Mouse (Mus musculus) MEL (cell line): Measurements from ENCODE around the gene Ccdc142. TPM values are rescaled to one million over a fixed set of nuclear protein-coding genes. Genes with fewer than 3 reads are reported as not detected.

Experiments used
- DNase-seq: peaks from one replicate; pipeline ENCODE4 v3.0.0; 2011; ENCODE audit warnings: low read depth, low spot score
- H3K27ac ChIP-seq: 2 replicates; pipeline ENCODE4 v1.5.1; 2012; ENCODE audit warnings: low read depth, mild to moderate bottlenecking, control low read depth, low read length, moderate library complexity; ENCODE audit not compliant: control insufficient read depth
- H3K27me3 ChIP-seq, 2 experiments: fragments of 150-350 bp in 1 of 2; sonication (generic) in 1 of 2; 2 replicates each; pipeline ENCODE4 v1.6.1; 2012; ENCODE audit warnings: low read length in 2 of 2, mild to moderate bottlenecking in 2 of 2, improper control_type of control experiment in 1 of 2, moderate library complexity in 1 of 2; ENCODE audit not compliant: insufficient read depth in 2 of 2, control insufficient read depth in 1 of 2
- H3K36me3 ChIP-seq, 2 experiments: 2 replicates each; pipeline ENCODE4 v1.6.1; 2012 to 2014; ENCODE audit warnings: low read length in 2 of 2, improper control_type of control experiment in 1 of 2, inconsistent platforms in 1 of 2, mild to moderate bottlenecking in 1 of 2; ENCODE audit not compliant: insufficient read depth in 2 of 2, control insufficient read depth in 1 of 2
- H3K4me1 ChIP-seq, 2 experiments: fragments of 150-350 bp in 1 of 2; sonication (generic) in 1 of 2; 2 replicates each; pipeline ENCODE4 v1.6.1; 2012; ENCODE audit warnings: low read length in 2 of 2, improper control_type of control experiment in 1 of 2, mild to moderate bottlenecking in 1 of 2; ENCODE audit not compliant: insufficient read depth in 2 of 2, control insufficient read depth in 1 of 2
- H3K4me3 ChIP-seq, 2 experiments: fragments of 150-350 bp in 1 of 2; sonication (generic) in 1 of 2; 2 replicates each; pipeline ENCODE4 v1.5.1; 2012; ENCODE audit warnings: low read depth in 2 of 2, low read length in 2 of 2, mild to moderate bottlenecking in 2 of 2, moderate library complexity in 2 of 2, control low read depth in 1 of 2, improper control_type of control experiment in 1 of 2; ENCODE audit not compliant: control insufficient read depth in 1 of 2, insufficient read depth in 1 of 2
- H3K79me2 ChIP-seq: 2 replicates; pipeline ENCODE4 v1.6.1; 2012; ENCODE audit warnings: mild to moderate bottlenecking, low read length, moderate library complexity; ENCODE audit not compliant: control insufficient read depth, poor library complexity, insufficient read depth
- H3K9ac ChIP-seq: 2 replicates; pipeline ENCODE4 v1.6.1; 2012; ENCODE audit warnings: low read depth, mild to moderate bottlenecking, control low read depth, low read length, moderate library complexity; ENCODE audit not compliant: control insufficient read depth, poor library complexity, severe bottlenecking
- H3K9me3 ChIP-seq: fragments of 150-350 bp; sonication (generic); replicated peaks from 2 replicates; pipeline ENCODE4 v1.6.1; 2012; ENCODE audit warnings: mild to moderate bottlenecking, low read length, improper control_type of control experiment, moderate library complexity; ENCODE audit not compliant: insufficient read depth
- BHLHE40 ChIP-seq: IDR thresholded peaks from 2 replicates; pipeline ENCODE4 v1.6.1; 2012; ENCODE audit warnings: low read depth, mild to moderate bottlenecking, inconsistent platforms, low read length, improper control_type of control experiment, borderline replicate concordance
- CHD2 ChIP-seq: IDR thresholded peaks from 2 replicates; pipeline ENCODE4 v1.6.1; 2011; ENCODE audit warnings: low read length, improper control_type of control experiment
- CTCF ChIP-seq, 3 experiments: IDR thresholded peaks in 2 of 3; conservative IDR thresholded peaks in 1 of 3; 2 replicates each; pipeline ENCODE4 v1.5.1; 2011 to 2012; ENCODE audit warnings: low read length in 3 of 3, low read depth in 2 of 3, mild to moderate bottlenecking in 2 of 3, improper control_type of control experiment in 1 of 3, inconsistent platforms in 1 of 3, mixed read lengths in 1 of 3, moderate library complexity in 1 of 3; ENCODE audit not compliant: control insufficient read depth in 1 of 3, insufficient read depth in 1 of 3, poor library complexity in 1 of 3, severe bottlenecking in 1 of 3
- E2F4 ChIP-seq: IDR thresholded peaks from 2 replicates; pipeline ENCODE4 v1.6.1; 2011; ENCODE audit warnings: low read depth, low read length, improper control_type of control experiment, borderline replicate concordance
- ELF1 ChIP-seq: IDR thresholded peaks from 2 replicates; pipeline ENCODE4 v1.6.1; 2014; ENCODE audit warnings: low read depth, mild to moderate bottlenecking, inconsistent platforms, low read length, improper control_type of control experiment, moderate library complexity
- EP300 ChIP-seq, 2 experiments: IDR thresholded peaks; 2 replicates each; pipeline ENCODE4 v1.6.1; 2011; ENCODE audit warnings: improper control_type of control experiment in 2 of 2, low read length in 2 of 2, low read depth in 1 of 2, mild to moderate bottlenecking in 1 of 2
- GABPA ChIP-seq: IDR thresholded peaks from 2 replicates; pipeline ENCODE4 v1.6.1; 2012; ENCODE audit warnings: low read depth, mild to moderate bottlenecking, inconsistent platforms, low read length, improper control_type of control experiment, moderate library complexity
- GATA1 ChIP-seq: IDR thresholded peaks from 2 replicates; pipeline ENCODE4 v1.6.1; 2011; ENCODE audit warnings: low read depth, low read length, improper control_type of control experiment
- HCFC1 ChIP-seq: IDR thresholded peaks from 2 replicates; pipeline ENCODE4 v1.6.1; 2012; ENCODE audit warnings: low read depth, mild to moderate bottlenecking, inconsistent platforms, low read length, improper control_type of control experiment, moderate library complexity
- KAT2A ChIP-seq: conservative IDR thresholded peaks from 2 replicates; pipeline ENCODE4 v1.6.1; 2012; ENCODE audit warnings: low read depth, low read length, improper control_type of control experiment, inconsistent platforms
- MAFK ChIP-seq: IDR thresholded peaks from 2 replicates; pipeline ENCODE4 v1.6.1; 2011; ENCODE audit warnings: low read depth, mild to moderate bottlenecking, low read length, improper control_type of control experiment, borderline replicate concordance
- MAX ChIP-seq: IDR thresholded peaks from 2 replicates; pipeline ENCODE4 v1.6.1; 2011; ENCODE audit warnings: low read length, improper control_type of control experiment
- MAZ ChIP-seq: IDR thresholded peaks from 2 replicates; pipeline ENCODE4 v1.6.1; 2012; ENCODE audit warnings: low read depth, mild to moderate bottlenecking, inconsistent platforms, low read length, improper control_type of control experiment
- MEF2A ChIP-seq: IDR thresholded peaks from 2 replicates; pipeline ENCODE4 v1.6.1; 2014; ENCODE audit warnings: low read depth, mild to moderate bottlenecking, inconsistent platforms, low read length, improper control_type of control experiment; ENCODE audit not compliant: poor library complexity, insufficient replicate concordance, severe bottlenecking; ENCODE audit errors: extremely low read depth
- MYB ChIP-seq: IDR thresholded peaks from 2 replicates; pipeline ENCODE4 v1.6.1; 2011; ENCODE audit warnings: mild to moderate bottlenecking, low read depth, low read length, improper control_type of control experiment
- NRF1 ChIP-seq: IDR thresholded peaks from 2 replicates; pipeline ENCODE4 v1.6.1; 2014; ENCODE audit warnings: low read depth, mild to moderate bottlenecking, inconsistent platforms, low read length, improper control_type of control experiment, moderate library complexity; ENCODE audit not compliant: poor library complexity, insufficient read depth, severe bottlenecking
- POLR2A ChIP-seq, 2 experiments: IDR thresholded peaks; 2 replicates each; pipeline ENCODE4 v1.6.1; 2011 to 2012; ENCODE audit warnings: low read length in 2 of 2, mild to moderate bottlenecking in 2 of 2, control low read depth in 1 of 2, improper control_type of control experiment in 1 of 2, low read depth in 1 of 2, moderate library complexity in 1 of 2; ENCODE audit not compliant: control insufficient read depth in 1 of 2, insufficient read depth in 1 of 2, poor library complexity in 1 of 2
- POLR2AphosphoS2 ChIP-seq: IDR thresholded peaks from 2 replicates; pipeline ENCODE4 v1.6.1; 2011; ENCODE audit warnings: low read length, improper control_type of control experiment
- POLR2AphosphoS5 ChIP-seq: IDR thresholded peaks from 2 replicates; pipeline ENCODE4 v1.6.1; 2012; ENCODE audit warnings: low read depth, borderline replicate concordance, mild to moderate bottlenecking, inconsistent platforms, low read length, moderate library complexity, mixed read lengths
- RAD21 ChIP-seq: IDR thresholded peaks from 2 replicates; pipeline ENCODE4 v1.6.1; 2011; ENCODE audit warnings: mild to moderate bottlenecking, low read depth, low read length, improper control_type of control experiment
- SIN3A ChIP-seq: IDR thresholded peaks from 2 replicates; pipeline ENCODE4 v1.6.1; 2012; ENCODE audit warnings: low read length, improper control_type of control experiment, inconsistent platforms
- TCF12 ChIP-seq: IDR thresholded peaks from 2 replicates; pipeline ENCODE4 v1.6.1; 2014; ENCODE audit warnings: low read depth, mild to moderate bottlenecking, inconsistent platforms, low read length, improper control_type of control experiment, moderate library complexity
- UBTF ChIP-seq: IDR thresholded peaks from 2 replicates; pipeline ENCODE4 v1.6.1; 2012; ENCODE audit warnings: low read depth, mild to moderate bottlenecking, inconsistent platforms, low read length, improper control_type of control experiment, moderate library complexity, borderline replicate concordance; ENCODE audit not compliant: insufficient read depth
- ZC3H11A ChIP-seq: IDR thresholded peaks from 2 replicates; pipeline ENCODE4 v1.6.1; 2012; ENCODE audit warnings: low read depth, mild to moderate bottlenecking, inconsistent platforms, low read length, improper control_type of control experiment
- polyA plus RNA-seq, 2 experiments: library from polyadenylated mRNA; stranded (reverse) in 1 of 2; unstranded in 1 of 2; fragments of >175 nt in 1 of 2; fragments of >200 nt in 1 of 2; gene quantifications; 2 replicates each; pipeline versions ENCODE4 v1.2.1 to v1.2.4; 2012; ENCODE audit warnings: low replicate concordance in 2 of 2, low read depth in 1 of 2; ENCODE audit not compliant: insufficient read length in 2 of 2, insufficient read depth in 1 of 2, missing spikeins in 1 of 2
- total RNA-seq: library from RNA; depleted of rRNA; stranded (reverse); fragments of 300-350 nt; gene quantifications from 2 replicates; pipeline ENCODE4 v1.2.3, GENCODE M21; 2012

Gene Ccdc142
- total and polyA plus RNA-seq, 3 experiments: 2.2 to 5.1 TPM; not detected in 1

DNA sequence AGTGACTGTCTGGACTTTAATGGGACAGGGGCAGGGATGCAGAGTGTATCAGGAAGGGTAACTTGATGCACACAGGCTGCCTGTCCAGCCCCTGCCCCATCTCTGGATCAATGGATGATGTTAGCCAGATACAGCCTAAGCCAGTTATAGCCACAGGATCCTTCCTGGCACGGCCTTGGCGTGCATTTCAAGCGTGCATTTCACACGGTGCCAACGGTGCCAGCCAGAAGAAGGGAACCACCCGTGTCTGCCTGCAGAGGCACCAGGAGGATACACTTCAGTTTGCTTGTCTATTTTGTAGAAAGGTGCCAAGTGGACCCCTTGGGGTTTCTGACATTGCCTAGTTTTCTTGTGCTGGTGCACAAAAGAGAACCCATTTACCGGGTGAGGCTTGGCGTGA is 38.6 kb downstream of the Ccdc142 start:
- no peaks in the 10 kb centered on the region for H3K27me3 ChIP-seq

GRCm38 (mm10) chr6:83141636-83142035 is 40.2 kb downstream of the Ccdc142 start:
- TF ChIP-seq SIN3A (no peak), ZC3H11A (no peak), RAD21 (no peak), CHD2 (no peak), E2F4 (no peak), KAT2A (no peak), NRF1 (no peak), POLR2AphosphoS2 (no peak), HCFC1 (no peak), BHLHE40 (no peak), TCF12 (no peak), ELF1 (no peak), MAFK (no peak), UBTF (no peak), GATA1 (no peak), MYB (no peak), POLR2AphosphoS5 (no peak), POLR2A (IDR thresholded peaks at IDR 0.05; ENCODE audit: control insufficient read depth in 1 of 2, insufficient read depth in 1 of 2, low read depth in 1 of 2, low read length in 2 of 2, poor library complexity in 1 of 2) (no peak)
- no peaks in the 10 kb centered on the region for H3K9me3 ChIP-seq

More for the DNA sequence above, 38.6 kb downstream of the Ccdc142 start:
- H3K36me3 ChIP-seq: no peaks in the 10 kb centered on the region
- H3K9ac ChIP-seq: no peak overlapping the region
- no peaks in the 10 kb centered on the region for H3K9me3 ChIP-seq
- no peak overlapping the region for H3K27ac ChIP-seq
- peaks cover 0 to 10% of the 10 kb centered on the region in 2 experiments; a peak in 3 of 4 replicates for H3K4me1 ChIP-seq
- H3K4me3 ChIP-seq: no peak overlapping the region
- no peak for DNase-seq
- peaks cover 6% of the 10 kb centered on the region; the same call in 1 of the 2 replicates for H3K79me2 ChIP-seq
- TF ChIP-seq MAZ: no peak
- no peak for TF ChIP-seq RAD21
- no peak for TF ChIP-seq MEF2A
- no peak for TF ChIP-seq ELF1
- TF ChIP-seq HCFC1: no peak
- no peak for TF ChIP-seq GABPA
- TF ChIP-seq UBTF: no peak
- no peak for TF ChIP-seq EP300 (IDR thresholded peaks at IDR 0.05; ENCODE audit: low read depth in 1 of 2, low read length in 2 of 2)
- no peak for TF ChIP-seq MYB
- no peak for TF ChIP-seq CTCF (IDR thresholded peaks at IDR 0.05 in 2 of 3, conservative IDR thresholded peaks at IDR 0.05 in 1 of 3; ENCODE audit: control insufficient read depth in 1 of 3, insufficient read depth in 1 of 3, low read depth in 2 of 3, low read length in 3 of 3, poor library complexity in 1 of 3, severe bottlenecking in 1 of 3)
- no peak for TF ChIP-seq MAX

More at GRCm38 (mm10) chr6:83141636-83142035, 40.2 kb downstream of the Ccdc142 start:
- Histone ChIP-seq H3K4me1 (peaks cover 0 to 4% of the 10 kb centered on the region in 2 experiments; a peak in 3 of 4 replicates), H3K79me2 (peaks cover 6% of the 10 kb centered on the region; the same call in 1 of the 2 replicates), H3K27me3 (no peaks in the 10 kb centered on the region), H3K4me3 (no peak overlapping the region), H3K27ac (no peak overlapping the region), H3K36me3 (no peaks in the 10 kb centered on the region), H3K9ac (no peak overlapping the region)
- DNase-seq: no peak
